Mouse (Mus musculus) adrenal gland, postnatal 36 days (tissue): ENCODE measurements around the gene Dgki. TPM values are rescaled to one million over a fixed set of nuclear protein-coding genes. Genes with fewer than 3 reads are reported as not detected.

Experiments
- DNase-seq, 2 experiments: peaks; one replicate each; pipeline ENCODE4 v3.0.0; 2021; ENCODE audit warnings: mixed read lengths in 1 of 2
- total RNA-seq, 2 experiments: library from RNA; stranded (reverse); gene quantifications; 2 replicates each; pipeline ENCODE4 v1.2.3; 2021

Dgki gene
- total RNA-seq, 2 experiments from 2014 or later: 1.4 to 2.6 TPM

- DNase-seq: peak; percentile 85 to 87
Observed at GRCm38 (mm10) chr6:36850422-36851129, 449.4 kb downstream of the Dgki start.

- no peak for DNase-seq
Observed at GRCm38 (mm10) chr6:36845288-36845687, 454.7 kb downstream of the Dgki start.

- no peak for DNase-seq
Observed at GRCm38 (mm10) chr6:36844258-36844657, 455.7 kb downstream of the Dgki start.

- no peak for DNase-seq
Observed at GRCm38 (mm10) chr6:36843031-36843488, 456.9 kb downstream of the Dgki start.

- DNase-seq: no peak
Observed at GRCm38 (mm10) chr6:36842101-36842922, 457.7 kb downstream of the Dgki start.

- no peak for DNase-seq
Observed at GRCm38 (mm10) chr6:36841701-36842100, 458.3 kb downstream of the Dgki start.

GRCm38 (mm10) chr6:36841174-36841573, 458.8 kb downstream of the Dgki start:
- DNase-seq: no peak

- DNase-seq: no peak
Observed at GRCm38 (mm10) chr6:36838747-36839146, 461.2 kb downstream of the Dgki start.

- no peak for DNase-seq
Observed at GRCm38 (mm10) chr6:36835351-36835750, 464.6 kb downstream of the Dgki start.

- DNase-seq: no peak
Observed at GRCm38 (mm10) chr6:36834695-36835265, 465.2 kb downstream of the Dgki start.

GRCm38 (mm10) chr6:36832681-36833080, 467.3 kb downstream of the Dgki start:
- DNase-seq: no peak

GRCm38 (mm10) chr6:36832207-36832606, 467.8 kb downstream of the Dgki start:
- no peak for DNase-seq

GRCm38 (mm10) chr6:36830371-36830925, 469.5 kb downstream of the Dgki start:
- DNase-seq: no peak

- no peak for DNase-seq
Observed at GRCm38 (mm10) chr6:36819784-36820050, 480.3 kb downstream of the Dgki start.

GRCm38 (mm10) chr6:36819019-36819783, 480.8 kb downstream of the Dgki start:
- DNase-seq: peak; percentile 77 to 78

GRCm38 (mm10) chr6:36818281-36819018, 481.5 kb downstream of the Dgki start:
- no peak for DNase-seq

- DNase-seq: peak in 1 of 2 experiments; percentile 48
Observed at GRCm38 (mm10) chr6:36816666-36817065, 483.3 kb downstream of the Dgki start.

- DNase-seq: no peak
Observed at GRCm38 (mm10) chr6:36815992-36816391, 484.0 kb downstream of the Dgki start.

GRCm38 (mm10) chr6:36812666-36813515, 487.1 kb downstream of the Dgki start:
- DNase-seq: no peak

GRCm38 (mm10) chr6:36810448-36810847, 489.5 kb downstream of the Dgki start:
- no peak for DNase-seq
